Mouse (Mus musculus): ENCODE data around the gene Gap43. TPM values are rescaled to one million over a fixed set of nuclear protein-coding genes. Genes with fewer than 3 reads are reported as not detected.
A peak's percentile ranks its signal among the peaks of the same experiment; 100 is the strongest.

Gene Gap43
- 655 and 1,129 TPM in 2 replicates for polyA plus RNA-seq (2012; rRNA removed)

DNA sequence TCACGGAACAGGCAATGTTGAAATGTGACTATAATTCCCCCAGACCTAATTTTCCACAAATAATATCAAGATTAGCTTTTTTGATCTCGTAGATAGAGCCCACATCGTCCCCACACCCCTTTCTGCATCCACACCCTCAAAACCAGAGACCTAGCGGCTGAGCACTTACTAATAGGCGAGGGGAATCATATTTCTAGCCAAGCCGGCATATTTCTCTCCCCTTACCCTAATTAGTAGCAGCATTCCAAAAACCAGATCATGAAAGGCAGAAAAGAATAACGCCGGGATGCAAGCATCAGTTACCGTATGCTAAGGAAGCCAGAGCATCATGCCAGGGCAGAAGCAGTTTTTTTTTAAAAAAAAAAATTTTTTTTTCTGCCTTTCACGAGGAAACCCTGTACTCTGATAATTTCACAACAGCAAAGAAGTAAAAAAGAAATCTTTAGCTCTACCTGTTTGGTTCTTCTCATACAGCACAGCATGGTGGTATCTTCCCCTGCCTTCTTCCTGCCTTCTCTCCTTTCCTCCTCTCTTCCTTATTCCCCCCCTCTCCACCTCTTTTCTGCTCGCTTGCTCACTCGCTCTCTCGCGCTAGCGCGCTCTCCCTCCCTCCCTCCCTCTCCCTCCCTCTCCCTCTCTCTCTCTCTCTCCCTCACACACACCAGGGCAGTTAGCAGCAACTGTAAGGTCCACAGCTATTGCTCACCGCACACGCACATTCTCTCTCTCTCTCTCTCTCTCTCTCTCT is at the start of gene Gap43:
Gap43 (minus strand) TSS at position 631 of the 748 bp plus-strand sequence.
- TF ChIP-seq POLR2A (IDR thresholded peaks at IDR 0.05; ENCODE audit: borderline replicate concordance, extremely low read depth, insufficient read depth, insufficient read length, poor library complexity, severe bottlenecking) (no peak), CTCF (IDR thresholded peaks at IDR 0.05; ENCODE audit: borderline replicate concordance, extremely low read depth, insufficient read depth, insufficient read length) (no peak)
- DNase-seq (ENCODE audit: low read depth): peak; percentile 90

DNA sequence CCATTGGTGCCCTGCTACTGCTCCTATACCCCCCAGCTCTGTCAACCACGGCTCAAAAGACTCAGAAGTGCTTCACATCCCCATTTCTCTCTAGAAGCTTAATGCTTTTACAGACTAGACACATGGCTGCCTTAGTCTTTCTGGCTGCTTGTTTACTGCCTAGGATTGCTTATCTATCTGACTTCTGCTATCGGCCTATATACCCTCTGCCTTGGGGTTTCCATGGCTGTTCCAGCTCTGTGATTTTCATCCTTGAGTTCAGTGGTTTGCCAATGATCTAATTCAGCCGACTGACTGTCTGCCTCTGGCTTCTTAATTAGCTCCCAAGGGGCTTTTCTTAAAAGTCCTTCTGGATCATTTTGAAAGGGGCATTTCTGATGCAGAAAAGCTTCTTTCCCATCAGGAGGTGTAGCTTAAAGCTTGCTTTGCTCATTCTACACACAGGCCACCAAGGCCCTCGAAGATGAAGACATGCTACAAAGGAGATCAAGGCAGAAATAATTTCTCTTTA is 40.9 kb upstream of the Gap43 start:
- no peak for TF ChIP-seq CTCF (IDR thresholded peaks at IDR 0.05; ENCODE audit: borderline replicate concordance, extremely low read depth, insufficient read depth, insufficient read length)
- TF ChIP-seq POLR2A (IDR thresholded peaks at IDR 0.05; ENCODE audit: borderline replicate concordance, extremely low read depth, insufficient read depth, insufficient read length, poor library complexity, severe bottlenecking): no peak
- DNase-seq (ENCODE audit: low read depth): peak; percentile 80

DNA sequence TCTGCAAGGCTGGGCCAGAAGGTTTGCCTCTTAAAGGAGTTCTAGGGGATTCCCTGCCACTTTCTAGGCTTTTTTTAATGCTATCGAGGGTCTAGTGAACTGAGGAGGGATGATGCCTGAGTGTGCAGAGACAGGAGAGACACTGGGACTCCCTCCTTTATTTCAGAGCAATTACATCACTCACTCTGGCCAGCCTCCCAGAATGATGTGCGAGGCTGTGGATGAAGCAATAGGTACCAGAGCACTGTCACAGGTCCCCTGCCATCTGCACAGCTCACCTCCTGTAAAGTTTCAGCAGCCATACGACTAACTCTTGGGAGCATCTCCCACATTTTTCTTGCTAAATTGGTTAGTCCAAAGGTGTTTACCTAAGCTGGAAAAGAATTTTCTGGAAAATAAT is 40.2 kb upstream of the Gap43 start:
- TF ChIP-seq POLR2A (IDR thresholded peaks at IDR 0.05; ENCODE audit: borderline replicate concordance, extremely low read depth, insufficient read depth, insufficient read length, poor library complexity, severe bottlenecking) (no peak), CTCF (IDR thresholded peaks at IDR 0.05; ENCODE audit: borderline replicate concordance, extremely low read depth, insufficient read depth, insufficient read length) (no peak)
- DNase-seq (ENCODE audit: low read depth): peak; percentile 35

DNA sequence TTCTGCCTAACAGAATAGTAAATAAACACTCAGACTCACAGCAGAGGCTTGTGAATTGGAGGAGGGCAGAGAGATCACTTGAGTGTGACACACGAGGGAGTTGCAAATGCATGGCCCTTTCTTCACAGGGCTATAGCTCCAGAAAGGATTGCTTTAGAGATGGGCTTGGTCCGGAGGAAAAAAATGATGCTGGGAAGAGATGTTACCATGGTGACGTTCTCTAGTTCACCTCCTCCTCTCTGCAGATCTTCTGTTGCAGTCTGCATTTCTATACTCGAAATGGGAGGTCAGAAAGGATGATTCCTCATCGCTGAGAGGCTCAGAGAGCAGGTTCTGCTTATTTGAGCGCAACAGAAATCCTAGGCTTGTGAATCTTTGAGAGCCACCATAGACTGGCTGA is 29.7 kb upstream of the Gap43 start:
- peak; percentile 75 for DNase-seq (ENCODE audit: low read depth)
- no peak for TF ChIP-seq CTCF (IDR thresholded peaks at IDR 0.05; ENCODE audit: borderline replicate concordance, extremely low read depth, insufficient read depth, insufficient read length)
- TF ChIP-seq POLR2A (IDR thresholded peaks at IDR 0.05; ENCODE audit: borderline replicate concordance, extremely low read depth, insufficient read depth, insufficient read length, poor library complexity, severe bottlenecking): no peak

DNA sequence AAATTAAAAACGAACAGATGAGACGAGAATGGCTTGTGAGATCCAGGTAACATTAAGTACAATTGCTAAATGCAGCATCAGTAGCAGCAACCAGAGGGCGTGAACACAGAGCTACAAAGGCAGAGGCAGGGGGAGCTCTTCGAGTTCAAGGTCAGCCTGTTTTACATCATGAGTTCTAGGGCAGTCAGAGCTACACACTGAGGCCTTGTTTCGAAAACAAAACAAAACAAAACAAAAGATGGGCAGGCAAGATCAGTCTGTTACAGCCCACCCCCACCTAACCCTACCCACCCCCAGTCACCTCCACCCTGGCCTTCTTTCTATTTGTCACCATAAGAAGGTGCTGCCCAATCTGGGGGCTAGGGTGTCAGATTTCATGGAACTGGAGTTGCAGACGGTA is 28.9 kb upstream of the Gap43 start:
- DNase-seq (ENCODE audit: low read depth): no peak
- TF ChIP-seq POLR2A (IDR thresholded peaks at IDR 0.05; ENCODE audit: borderline replicate concordance, extremely low read depth, insufficient read depth, insufficient read length, poor library complexity, severe bottlenecking) (no peak), CTCF (IDR thresholded peaks at IDR 0.05; ENCODE audit: borderline replicate concordance, extremely low read depth, insufficient read depth, insufficient read length) (no peak)

DNA sequence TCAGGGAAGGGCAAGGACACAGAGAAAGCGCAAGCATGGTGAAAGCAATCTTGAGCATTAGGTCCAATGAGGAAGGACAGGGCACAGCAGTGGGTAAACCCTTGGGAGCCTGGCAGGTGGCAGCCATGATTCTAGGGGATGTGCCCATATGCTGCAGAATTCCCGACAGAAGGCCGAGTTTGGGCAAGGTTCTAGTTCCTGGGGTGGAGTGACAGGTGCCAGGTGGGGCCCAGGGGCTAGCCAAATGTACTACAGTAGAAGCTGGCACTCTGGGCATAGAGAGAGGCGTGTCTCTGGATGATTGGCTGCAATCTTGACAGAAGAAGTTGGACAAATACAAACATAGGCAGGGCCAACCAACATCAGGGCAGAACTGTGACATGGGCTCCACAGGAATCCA is 19.6 kb upstream of the Gap43 start:
- no peak for TF ChIP-seq CTCF (IDR thresholded peaks at IDR 0.05; ENCODE audit: borderline replicate concordance, extremely low read depth, insufficient read depth, insufficient read length)
- no peak for TF ChIP-seq POLR2A (IDR thresholded peaks at IDR 0.05; ENCODE audit: borderline replicate concordance, extremely low read depth, insufficient read depth, insufficient read length, poor library complexity, severe bottlenecking)
- DNase-seq (ENCODE audit: low read depth): peak; percentile 11

DNA sequence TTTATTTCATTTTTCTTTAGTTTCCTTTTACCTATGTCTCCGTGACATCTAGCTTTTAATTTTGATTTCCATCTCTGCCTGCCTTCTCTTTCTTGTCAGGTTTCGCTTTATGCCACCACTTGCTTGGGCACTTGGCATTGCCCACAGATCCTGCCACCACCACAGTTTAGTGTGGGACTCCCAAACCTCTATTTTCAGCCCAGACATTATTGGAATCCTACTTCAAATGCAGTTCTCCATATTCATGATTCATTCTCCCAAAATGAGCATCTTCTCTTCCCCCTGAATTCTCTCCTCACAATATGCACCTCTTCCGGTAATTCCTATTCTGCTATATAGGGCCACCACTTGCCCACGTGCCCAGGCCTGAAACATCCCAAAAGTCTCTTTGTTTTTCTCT is 17.6 kb upstream of the Gap43 start:
- TF ChIP-seq POLR2A (IDR thresholded peaks at IDR 0.05; ENCODE audit: borderline replicate concordance, extremely low read depth, insufficient read depth, insufficient read length, poor library complexity, severe bottlenecking) (no peak), CTCF (IDR thresholded peaks at IDR 0.05; ENCODE audit: borderline replicate concordance, extremely low read depth, insufficient read depth, insufficient read length) (no peak)

DNA sequence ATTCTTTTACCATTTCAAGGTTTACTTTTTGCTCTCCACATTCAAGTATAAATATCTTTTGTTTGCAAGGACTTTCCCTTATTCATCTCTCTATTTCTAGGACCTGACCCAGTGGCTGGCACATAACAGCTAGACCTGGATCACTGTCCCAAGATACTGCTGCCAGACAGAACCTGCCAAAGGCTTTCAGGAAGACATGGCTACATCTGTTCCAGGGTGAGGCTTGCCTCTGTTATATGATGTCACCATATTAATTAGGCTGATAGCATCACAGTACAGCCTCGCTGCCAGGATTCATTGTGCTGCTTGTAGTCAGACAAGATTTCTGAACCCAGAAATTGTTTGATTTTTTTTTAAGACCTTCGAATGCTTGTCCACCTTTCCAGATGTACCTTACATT is 9.6 kb upstream of the Gap43 start:
- TF ChIP-seq CTCF (IDR thresholded peaks at IDR 0.05; ENCODE audit: borderline replicate concordance, extremely low read depth, insufficient read depth, insufficient read length): no peak
- no peak for TF ChIP-seq POLR2A (IDR thresholded peaks at IDR 0.05; ENCODE audit: borderline replicate concordance, extremely low read depth, insufficient read depth, insufficient read length, poor library complexity, severe bottlenecking)
- peak; percentile 53 for DNase-seq (ENCODE audit: low read depth)

More for the DNA sequence above, 17.6 kb upstream of the Gap43 start:
- DNase-seq (ENCODE audit: low read depth): no peak

DNA sequence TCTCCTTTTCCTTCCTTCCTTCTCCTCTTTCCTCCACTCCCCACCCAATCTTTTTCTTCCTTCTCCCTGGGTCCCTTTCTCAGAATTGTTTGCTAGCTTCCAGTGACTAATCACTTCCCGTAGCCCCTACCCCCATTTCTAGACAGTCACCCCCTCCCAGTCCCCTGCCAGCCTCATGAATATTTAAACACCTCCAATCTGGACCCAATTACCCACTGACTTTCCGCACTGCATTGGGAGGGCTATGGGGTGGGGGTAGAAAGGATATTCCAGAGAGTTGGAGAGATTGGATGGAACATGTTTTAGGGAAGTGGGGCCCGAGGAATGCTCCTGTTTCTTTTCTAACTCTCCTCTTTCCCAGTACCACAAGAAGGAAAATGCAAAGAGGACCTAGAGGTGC is 414 bp upstream of the Gap43 start:
- DNase-seq (ENCODE audit: low read depth): peak; percentile 40

DNA sequence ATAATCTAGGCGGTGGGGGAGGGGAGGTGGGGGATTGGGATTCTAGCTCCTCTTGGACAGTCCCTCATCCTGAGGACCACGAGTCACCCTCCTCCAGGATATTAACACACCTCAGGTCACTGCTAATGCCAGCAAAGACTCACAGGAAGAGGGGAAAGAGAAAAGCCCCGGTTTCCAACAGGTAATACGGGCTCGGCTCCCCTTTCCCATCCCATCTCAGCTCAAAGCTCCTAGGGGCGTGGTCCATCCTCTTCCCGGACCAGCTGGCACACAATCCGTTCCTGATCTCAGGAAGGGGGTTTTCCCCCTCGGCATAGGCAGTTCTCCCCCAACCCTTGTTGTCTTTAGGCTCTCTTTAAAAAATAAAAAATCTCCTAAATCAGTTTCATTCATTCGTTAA is 939 bp downstream of the Gap43 start:
- peak; percentile 71 for DNase-seq (ENCODE audit: low read depth)
- no peak for TF ChIP-seq CTCF (IDR thresholded peaks at IDR 0.05; ENCODE audit: borderline replicate concordance, extremely low read depth, insufficient read depth, insufficient read length)
- no peak for TF ChIP-seq POLR2A (IDR thresholded peaks at IDR 0.05; ENCODE audit: borderline replicate concordance, extremely low read depth, insufficient read depth, insufficient read length, poor library complexity, severe bottlenecking)

DNA sequence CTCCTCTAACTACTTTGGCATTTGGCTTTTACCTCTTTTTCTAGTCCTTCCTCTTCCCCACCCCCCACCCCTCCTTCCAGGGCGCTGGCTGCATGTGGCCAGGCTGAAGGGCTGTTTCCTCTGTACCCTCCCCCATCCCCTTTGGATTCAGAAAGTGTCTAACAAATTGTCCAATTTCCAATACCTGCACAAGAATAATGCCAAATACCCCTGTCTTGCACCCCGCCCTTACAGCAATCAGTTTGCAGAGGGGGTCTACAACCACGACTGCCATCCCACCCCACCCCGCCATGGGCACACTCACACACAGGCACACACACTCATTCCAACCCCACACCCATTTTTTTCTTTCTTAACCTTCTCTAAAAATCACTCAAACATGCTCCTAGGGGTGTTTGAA is 1.5 kb downstream of the Gap43 start:
- TF ChIP-seq CTCF (IDR thresholded peaks at IDR 0.05; ENCODE audit: borderline replicate concordance, extremely low read depth, insufficient read depth, insufficient read length) (no peak), POLR2A (IDR thresholded peaks at IDR 0.05; ENCODE audit: borderline replicate concordance, extremely low read depth, insufficient read depth, insufficient read length, poor library complexity, severe bottlenecking) (no peak)
- peak; percentile 46 for DNase-seq (ENCODE audit: low read depth)

DNA sequence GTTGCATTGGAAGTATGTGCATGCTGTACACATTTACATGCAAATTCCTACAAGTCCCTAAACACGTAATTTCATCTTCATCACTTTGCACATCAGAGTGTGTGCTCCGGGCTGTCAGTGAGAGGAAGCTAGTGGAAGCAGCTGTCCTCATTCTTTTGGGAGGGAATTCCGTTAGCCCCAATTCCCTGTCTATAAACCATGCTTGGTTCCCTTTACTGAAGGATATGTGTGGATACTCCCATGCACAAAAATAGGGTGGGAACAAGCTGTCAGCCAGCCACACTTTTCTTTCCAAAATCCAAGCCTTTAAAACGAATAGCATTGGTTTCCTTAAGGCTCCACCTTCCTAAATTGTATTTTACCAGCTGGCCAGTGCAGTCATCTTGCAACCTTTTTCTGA is 2.1 kb downstream of the Gap43 start:
- DNase-seq (ENCODE audit: low read depth): no peak
- TF ChIP-seq POLR2A (IDR thresholded peaks at IDR 0.05; ENCODE audit: borderline replicate concordance, extremely low read depth, insufficient read depth, insufficient read length, poor library complexity, severe bottlenecking): no peak
- TF ChIP-seq CTCF (IDR thresholded peaks at IDR 0.05; ENCODE audit: borderline replicate concordance, extremely low read depth, insufficient read depth, insufficient read length): no peak
